Mouse (Mus musculus) forebrain, embryonic 12.5 days (tissue): ENCODE measurements around the gene Fli1. TPM values are rescaled to one million over a fixed set of nuclear protein-coding genes. Genes with fewer than 3 reads are reported as not detected.

Experiments used
- ATAC-seq: fragments of 200-750 bp; cut with Nextera tagmentation; 2 replicates; pipeline ENCODE4 v1.8.0; 2017; ENCODE audit warnings: moderate TSS enrichment; ENCODE audit not compliant: low FRiP score
- H3K27ac ChIP-seq: fragments of 300-500 bp; sonication (generic); 2 replicates; pipeline ENCODE4 v1.5.1; 2016; ENCODE audit warnings: mild to moderate bottlenecking
- H3K27me3 ChIP-seq: fragments of 300-500 bp; sonication (generic); 2 replicates; pipeline ENCODE4 v1.6.1; 2016; ENCODE audit warnings: mild to moderate bottlenecking
- H3K36me3 ChIP-seq: fragments of 300-500 bp; sonication (generic); replicated peaks from 2 replicates; pipeline ENCODE4 v1.6.1; 2016; ENCODE audit warnings: mild to moderate bottlenecking
- H3K4me1 ChIP-seq: fragments of 300-500 bp; sonication (generic); 2 replicates; pipeline ENCODE4 v1.6.1; 2016
- H3K4me2 ChIP-seq: fragments of 300-500 bp; sonication (generic); 2 replicates; pipeline ENCODE4 v1.6.1; 2016; ENCODE audit warnings: mild to moderate bottlenecking, moderate library complexity
- H3K4me3 ChIP-seq: fragments of 300-500 bp; sonication (generic); replicated peaks from 2 replicates; pipeline ENCODE4 v1.5.1; 2016; ENCODE audit warnings: mild to moderate bottlenecking
- H3K9ac ChIP-seq: fragments of 300-500 bp; sonication (generic); 2 replicates; pipeline ENCODE4 v1.6.1; 2016; ENCODE audit warnings: mild to moderate bottlenecking
- H3K9me3 ChIP-seq: fragments of 300-500 bp; sonication (generic); 2 replicates; pipeline ENCODE4 v1.6.1; 2016
- WGBS: fragments of 180-500 bp; shearing (Covaris S2); methylation state at CpG from one replicate; pipeline ENCODE4 v1.1.7; 2016; 5-methylcytosine and 5-hydroxymethylcytosine counted together
- polyA plus RNA-seq: library from polyadenylated mRNA; unstranded; fragments of >200 nt; fragmentation: Nextera tagmentation; extraction: Ambion mirVana; gene quantifications from 2 replicates; pipeline ENCODE4 v1.2.1, GENCODE M21; 2016

Fli1 gene
- polyA plus RNA-seq, 1 experiment from 2014 or later: 9.4 TPM

DNA sequence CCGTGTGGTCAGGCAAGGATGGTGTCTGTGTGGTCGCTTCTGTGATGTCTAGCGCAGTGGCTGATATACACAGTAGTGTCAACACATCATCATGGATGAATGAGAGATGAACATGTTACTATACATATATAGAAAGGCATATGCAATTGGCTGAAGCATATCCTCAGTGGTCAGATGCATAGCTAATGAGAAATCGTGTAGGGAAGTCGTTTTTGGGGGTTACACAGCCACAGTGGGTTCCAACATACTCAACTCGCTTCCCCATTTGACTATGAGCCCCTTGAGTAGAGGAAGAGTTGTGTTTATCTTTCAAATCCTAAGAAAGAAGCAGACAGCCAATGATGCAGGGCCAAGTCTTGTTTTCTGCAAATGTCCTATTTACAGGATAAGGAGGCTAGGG lies 149.9 kb downstream of the Fli1 start:
- Histone ChIP-seq H3K9ac (no peak overlapping the region), H3K4me1 (no peaks in the 10 kb centered on the region), H3K4me2 (no peak overlapping the region), H3K9me3 (no peaks in the 10 kb centered on the region), H3K27ac (no peak overlapping the region), H3K4me3 (no peak overlapping the region), H3K36me3 (no peaks in the 10 kb centered on the region), H3K27me3 (no peaks in the 10 kb centered on the region)
- no peak for ATAC-seq
- WGBS: 84% methylated on average over 6 of the region's 6 CpGs

DNA sequence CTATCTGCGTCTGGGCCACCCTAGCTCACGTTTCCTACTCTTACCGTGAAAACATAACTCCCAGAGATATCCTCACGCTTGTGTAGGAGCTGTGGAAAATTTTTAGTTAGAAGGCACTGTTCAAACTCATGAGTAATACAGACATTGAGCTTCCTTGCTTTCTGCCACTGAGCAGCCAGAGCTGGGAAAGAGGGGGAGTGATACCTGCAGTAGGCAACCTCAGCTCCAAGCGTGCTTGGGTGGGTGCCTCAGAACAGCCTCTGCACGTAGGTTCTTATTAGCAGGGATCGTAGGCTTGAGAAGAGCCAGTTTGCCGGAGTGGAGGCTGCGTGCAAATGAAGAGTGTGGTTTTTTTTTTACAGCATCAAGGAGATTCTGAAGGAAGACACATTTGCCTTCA lies 151.0 kb downstream of the Fli1 start:
- H3K4me1 ChIP-seq: no peaks in the 10 kb centered on the region
- H3K27me3 ChIP-seq: no peaks in the 10 kb centered on the region
- no peak overlapping the region for H3K4me2 ChIP-seq
- no peak for ATAC-seq
- H3K9me3 ChIP-seq: no peaks in the 10 kb centered on the region
- H3K9ac ChIP-seq: no peak overlapping the region
- H3K4me3 ChIP-seq: no peak overlapping the region
- no peak overlapping the region for H3K27ac ChIP-seq
- no peaks in the 10 kb centered on the region for H3K36me3 ChIP-seq
- 93% methylated on average over 9 of the region's 9 CpGs for WGBS

DNA sequence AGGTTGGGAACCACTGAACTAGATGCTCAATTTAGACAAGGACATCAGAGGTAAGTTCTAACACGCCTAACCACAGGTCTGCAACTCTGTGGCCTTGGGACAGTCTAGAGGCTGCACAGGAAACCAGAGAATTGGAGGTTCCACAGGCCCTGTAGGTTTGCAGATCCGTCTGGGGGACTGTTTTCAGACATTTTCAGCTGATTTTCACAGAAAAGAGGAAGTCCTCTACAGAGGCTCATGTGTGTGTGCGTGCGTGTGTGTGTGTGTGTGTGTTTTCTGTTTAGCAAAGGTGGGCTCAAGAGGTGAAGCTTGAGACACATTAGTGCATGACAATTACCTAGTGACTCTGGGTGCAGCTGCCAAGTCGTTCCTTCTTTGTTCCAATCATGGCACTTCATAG lies 151.6 kb downstream of the Fli1 start:
- Histone ChIP-seq H3K4me3 (no peak overlapping the region), H3K27me3 (no peaks in the 10 kb centered on the region), H3K4me2 (no peak overlapping the region), H3K27ac (no peak overlapping the region), H3K9ac (no peak overlapping the region), H3K36me3 (no peaks in the 10 kb centered on the region), H3K9me3 (no peaks in the 10 kb centered on the region), H3K4me1 (no peaks in the 10 kb centered on the region)
- 82% methylated on average over 5 of the region's 5 CpGs for WGBS
- no peak for ATAC-seq

DNA sequence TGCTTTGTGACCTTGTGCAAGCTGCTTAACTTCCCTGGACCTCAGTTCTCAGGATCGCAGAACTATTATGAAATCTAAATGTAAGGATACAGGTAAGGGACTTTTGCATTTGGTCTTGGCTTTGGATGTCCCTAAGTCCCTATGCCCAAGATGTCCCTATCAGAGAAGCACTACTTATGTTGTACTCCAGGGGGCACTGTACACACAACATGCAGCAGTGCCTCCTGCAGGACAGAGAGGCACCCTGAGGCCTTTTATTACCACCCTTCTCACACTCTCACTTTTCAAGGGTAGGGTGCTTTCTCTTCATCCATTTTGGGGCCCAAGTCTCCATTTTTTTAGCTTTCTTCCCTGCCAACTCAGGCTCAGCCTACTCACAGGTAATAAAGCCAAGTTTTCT lies 154.5 kb downstream of the Fli1 start:
- Histone ChIP-seq H3K4me2 (no peak overlapping the region), H3K9ac (no peak overlapping the region), H3K27me3 (no peaks in the 10 kb centered on the region), H3K36me3 (no peaks in the 10 kb centered on the region), H3K27ac (no peak overlapping the region), H3K4me3 (no peak overlapping the region), H3K4me1 (no peaks in the 10 kb centered on the region), H3K9me3 (no peaks in the 10 kb centered on the region)
- no peak for ATAC-seq
- WGBS: 94% methylated on average over 1 of the region's 1 CpGs

DNA sequence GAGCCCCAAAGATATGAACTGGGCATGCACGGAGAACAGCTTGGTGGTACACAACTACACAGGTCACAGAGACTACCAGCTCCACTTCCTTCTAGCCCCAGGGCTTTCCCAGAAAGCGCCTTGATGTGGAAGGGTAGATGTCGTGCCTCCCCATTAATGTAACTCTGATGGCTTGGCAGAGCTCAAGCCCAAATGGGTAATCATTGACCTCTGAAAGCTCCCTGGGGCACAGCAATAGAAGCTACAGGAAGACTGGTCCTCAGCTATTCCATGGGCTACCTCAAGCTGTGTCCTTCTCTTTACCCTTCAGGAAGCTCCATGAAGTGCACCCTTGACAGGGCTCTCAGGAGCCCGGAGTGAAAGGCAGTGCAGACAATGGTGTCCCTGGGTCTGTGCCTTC lies 157.8 kb downstream of the Fli1 start:
- H3K4me2 ChIP-seq: no peak overlapping the region
- 84% methylated on average over 4 of the region's 4 CpGs for WGBS
- H3K9me3 ChIP-seq: no peaks in the 10 kb centered on the region
- no peaks in the 10 kb centered on the region for H3K4me1 ChIP-seq
- H3K9ac ChIP-seq: no peak overlapping the region
- no peak overlapping the region for H3K4me3 ChIP-seq
- H3K36me3 ChIP-seq: no peaks in the 10 kb centered on the region
- H3K27me3 ChIP-seq: no peaks in the 10 kb centered on the region
- ATAC-seq: no peak
- no peak overlapping the region for H3K27ac ChIP-seq

DNA sequence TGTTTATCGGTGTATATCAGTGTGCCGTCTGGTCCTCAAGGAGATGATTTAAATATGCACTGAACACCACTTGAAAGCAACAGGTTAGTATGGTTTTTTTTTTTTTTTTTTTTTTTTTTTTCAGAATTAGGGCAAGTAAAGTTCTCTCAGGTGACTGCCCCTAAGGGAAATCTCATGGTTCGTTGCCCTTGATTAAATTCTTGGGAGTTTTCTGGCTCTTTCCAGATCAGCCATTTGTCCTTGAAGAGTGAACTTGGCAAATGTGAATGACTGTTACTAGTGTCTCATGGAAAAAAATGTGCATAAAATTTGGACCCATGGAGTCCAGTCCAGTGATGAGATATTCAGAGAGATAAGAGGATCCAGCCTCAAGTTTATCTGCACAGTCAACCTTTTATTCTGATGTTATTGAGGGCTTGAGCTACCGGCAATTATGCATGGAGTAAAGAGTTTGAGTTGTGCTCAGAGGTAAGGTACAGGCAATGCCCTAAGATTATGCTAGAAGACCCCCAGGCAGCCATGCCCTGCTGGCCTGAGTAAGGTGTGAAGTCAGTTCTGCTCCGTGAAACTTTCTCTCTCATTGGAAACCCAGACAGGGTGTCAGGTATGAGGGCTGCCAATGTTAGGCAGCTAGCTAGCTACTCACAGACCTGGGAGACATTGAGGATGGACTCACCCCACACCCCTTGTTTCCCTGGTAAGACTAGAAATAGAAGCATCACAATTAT lies 165.6 kb downstream of the Fli1 start:
- no peak for ATAC-seq
- Histone ChIP-seq H3K4me2 (no peak overlapping the region), H3K4me3 (no peak overlapping the region), H3K4me1 (no peaks in the 10 kb centered on the region), H3K27me3 (no peaks in the 10 kb centered on the region), H3K9ac (no peak overlapping the region), H3K9me3 (no peaks in the 10 kb centered on the region), H3K36me3 (no peaks in the 10 kb centered on the region), H3K27ac (no peak overlapping the region)
- 84% methylated on average over 5 of the region's 5 CpGs for WGBS

DNA sequence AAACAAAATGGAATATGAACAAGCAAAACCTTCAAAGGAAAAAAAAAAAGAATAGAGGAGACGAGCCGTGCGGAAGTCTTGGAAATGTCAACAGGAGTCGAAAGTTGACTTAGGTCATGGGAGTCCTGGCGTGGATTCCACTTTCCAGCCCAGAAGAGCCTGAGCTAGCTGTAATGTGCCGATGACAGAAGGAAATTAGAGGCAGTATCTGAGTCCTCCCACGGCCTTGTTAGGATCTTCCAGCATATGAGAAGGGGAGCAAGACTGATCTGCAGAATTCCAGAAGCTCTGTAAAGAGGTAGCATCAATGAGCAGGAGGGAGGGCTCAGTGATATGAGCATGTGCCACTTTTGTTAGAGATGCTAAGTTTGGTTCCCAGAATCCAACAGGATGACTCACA lies 166.6 kb downstream of the Fli1 start:
- Histone ChIP-seq H3K4me3 (no peak overlapping the region), H3K27me3 (no peaks in the 10 kb centered on the region), H3K9me3 (no peaks in the 10 kb centered on the region), H3K4me2 (no peak overlapping the region), H3K9ac (no peak overlapping the region), H3K36me3 (no peaks in the 10 kb centered on the region), H3K27ac (no peak overlapping the region), H3K4me1 (no peaks in the 10 kb centered on the region)
- no peak for ATAC-seq
- 92% methylated on average over 7 of the region's 7 CpGs for WGBS

DNA sequence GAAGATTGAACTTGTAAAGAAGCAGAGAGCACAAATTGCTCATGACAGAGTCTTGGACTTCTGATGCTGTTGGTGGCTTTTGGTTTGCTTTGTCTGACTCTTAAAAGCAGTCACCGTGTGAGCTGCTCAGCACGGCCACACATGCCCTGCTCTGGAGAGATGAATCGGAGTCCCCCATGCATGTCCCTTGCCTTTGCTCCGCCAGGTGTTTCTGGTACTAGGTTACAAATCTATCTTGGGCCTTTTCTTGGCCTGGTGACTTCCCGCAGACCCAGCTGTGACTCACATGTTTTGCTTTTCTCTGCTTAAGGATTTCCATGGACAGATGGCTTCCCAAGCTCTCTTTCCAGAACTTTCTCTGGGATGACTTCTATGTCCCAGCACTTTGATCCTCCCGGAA lies 169.0 kb downstream of the Fli1 start:
- Histone ChIP-seq H3K4me1 (peaks cover 12% of the 10 kb centered on the region), H3K9me3 (no peaks in the 10 kb centered on the region), H3K9ac (no peak overlapping the region), H3K4me3 (no peak overlapping the region), H3K27ac (no peak overlapping the region), H3K27me3 (no peaks in the 10 kb centered on the region), H3K4me2 (no peak overlapping the region), H3K36me3 (no peaks in the 10 kb centered on the region)
- ATAC-seq: no peak
- WGBS: 92% methylated on average over 6 of the region's 6 CpGs

Other genes with a start within 250 kb of the Fli1 start
- 0.83 and 1.1 TPM in 2 replicates for gene Kcnj5, start 198.5 kb downstream of the Fli1 start, polyA plus RNA-seq
- not detected in 2 replicates for gene Kcnj1, start 170.4 kb downstream of the Fli1 start, polyA plus RNA-seq
- 21.1 and 22.1 TPM in 2 replicates for gene Ets1, start 93.4 kb upstream of the Fli1 start, polyA plus RNA-seq